Mouse (Mus musculus): ENCODE data around the gene Irf2bp2.

The Irf2bp2 gene

GRCm38 (mm10) chr8:126586599-126587577 is 6.9 kb downstream of the Irf2bp2 start:
- DNase-seq (ENCODE audit: extremely low read depth, low read depth) = no peak

GRCm38 (mm10) chr8:126586101-126586500 is 7.7 kb downstream of the Irf2bp2 start:
- no peak for DNase-seq (ENCODE audit: extremely low read depth, low read depth)

- DNase-seq (ENCODE audit: extremely low read depth, low read depth) = no peak
Measured at GRCm38 (mm10) chr8:126585561-126586031, 8.2 kb downstream of the Irf2bp2 start.

GRCm38 (mm10) chr8:126584844-126585231 is 8.9 kb downstream of the Irf2bp2 start:
- DNase-seq (ENCODE audit: extremely low read depth, low read depth) = no peak

GRCm38 (mm10) chr8:126583971-126584843 is 9.6 kb downstream of the Irf2bp2 start:
- DNase-seq (ENCODE audit: extremely low read depth, low read depth) = no peak

GRCm38 (mm10) chr8:126583534-126583933 is 10.3 kb downstream of the Irf2bp2 start:
- no peak for DNase-seq (ENCODE audit: extremely low read depth, low read depth)

GRCm38 (mm10) chr8:126583018-126583417 is 10.8 kb downstream of the Irf2bp2 start:
- no peak for DNase-seq (ENCODE audit: extremely low read depth, low read depth)

- DNase-seq (ENCODE audit: extremely low read depth, low read depth) = no peak
Measured at GRCm38 (mm10) chr8:126582509-126582908, 11.3 kb downstream of the Irf2bp2 start.

- DNase-seq (ENCODE audit: extremely low read depth, low read depth) = no peak
Measured at GRCm38 (mm10) chr8:126581662-126582061, 12.1 kb downstream of the Irf2bp2 start.

- no peak for DNase-seq (ENCODE audit: extremely low read depth, low read depth)
Measured at GRCm38 (mm10) chr8:126580826-126581225, 13.0 kb downstream of the Irf2bp2 start.

GRCm38 (mm10) chr8:126580086-126580485 is 13.7 kb downstream of the Irf2bp2 start:
- DNase-seq (ENCODE audit: extremely low read depth, low read depth) = no peak

GRCm38 (mm10) chr8:126578641-126579040 is 15.1 kb downstream of the Irf2bp2 start:
- no peak for DNase-seq (ENCODE audit: extremely low read depth, low read depth)

GRCm38 (mm10) chr8:126576919-126577318 is 16.9 kb downstream of the Irf2bp2 start:
- DNase-seq (ENCODE audit: extremely low read depth, low read depth) = no peak

GRCm38 (mm10) chr8:126576086-126576485 is 17.7 kb downstream of the Irf2bp2 start:
- DNase-seq (ENCODE audit: extremely low read depth, low read depth) = no peak

GRCm38 (mm10) chr8:126574882-126575637 is 18.7 kb downstream of the Irf2bp2 start:
- DNase-seq (ENCODE audit: extremely low read depth, low read depth) = no peak

GRCm38 (mm10) chr8:126573878-126574277 is 19.9 kb downstream of the Irf2bp2 start:
- no peak for DNase-seq (ENCODE audit: extremely low read depth, low read depth)

GRCm38 (mm10) chr8:126573079-126573694 is 20.6 kb downstream of the Irf2bp2 start:
- no peak for DNase-seq (ENCODE audit: extremely low read depth, low read depth)

- DNase-seq (ENCODE audit: extremely low read depth, low read depth) = no peak
Measured at GRCm38 (mm10) chr8:126571065-126571660, 22.6 kb downstream of the Irf2bp2 start.

- no peak for DNase-seq (ENCODE audit: extremely low read depth, low read depth)
Measured at GRCm38 (mm10) chr8:126570521-126571040, 23.2 kb downstream of the Irf2bp2 start.

GRCm38 (mm10) chr8:126570046-126570445 is 23.7 kb downstream of the Irf2bp2 start:
- no peak for DNase-seq (ENCODE audit: extremely low read depth, low read depth)
